Mouse (Mus musculus): ENCODE measurements around the gene Fgfbp3. TPM values are rescaled to one million over a fixed set of nuclear protein-coding genes. Genes with fewer than 3 reads are reported as not detected.
"Not testable (repeated sequence)": the region's sequence is repeated elsewhere in the genome, so short reads cannot be mapped to it uniquely, and the experiment has no call there.

Gene Fgfbp3
- polyA plus RNA-seq, 1 experiment from 2014 or later: 3.5 TPM

DNA sequence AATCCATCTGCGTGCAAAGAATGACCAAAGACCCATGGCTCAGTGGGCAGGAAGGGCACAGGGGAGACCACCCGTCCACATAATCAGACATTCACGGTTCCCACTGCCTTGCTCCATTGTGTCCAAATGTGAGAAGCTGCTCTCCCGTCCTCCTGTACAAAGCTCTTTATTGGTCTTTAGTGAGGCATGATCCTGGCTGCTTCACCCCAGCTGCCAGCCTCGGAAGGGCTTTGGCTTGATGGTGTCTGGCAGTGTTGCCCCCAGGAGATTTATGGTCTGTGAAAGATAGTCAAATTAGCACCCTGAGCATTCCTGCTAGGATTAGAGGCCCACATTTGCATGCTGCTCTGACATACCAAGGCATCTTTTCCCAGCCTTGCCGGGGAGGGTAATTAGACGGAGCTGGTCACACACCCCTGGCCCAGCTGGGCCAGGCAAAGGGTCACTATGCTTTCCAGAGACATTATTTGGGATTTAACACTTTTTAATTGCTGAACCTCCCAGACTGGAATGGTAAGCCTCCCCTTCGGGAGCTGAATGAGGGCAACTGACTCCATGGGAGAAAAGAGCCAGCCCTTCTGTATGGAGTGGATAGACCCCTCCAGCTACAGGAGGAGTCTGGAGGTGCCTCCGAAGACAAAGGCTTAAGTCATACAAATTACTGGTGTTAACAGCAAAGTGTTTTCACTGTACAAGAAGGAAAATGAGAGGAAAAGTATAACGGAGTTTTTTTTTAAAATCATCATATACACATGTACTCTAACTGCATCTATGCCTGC is 22.4 kb downstream of the Fgfbp3 start:
- peaks cover 7% of the 10 kb centered on the region; the same call in 1 of the 2 replicates for H3K36me3 ChIP-seq (ENCODE audit: control insufficient read depth, insufficient read depth, low read length)
- no peak overlapping the region for H3K4me2 ChIP-seq (ENCODE audit: low read depth, low read length)
- no peak overlapping the region for H3K9ac ChIP-seq (ENCODE audit: low read depth, low read length)
- no peaks in the 10 kb centered on the region for H3K27me3 ChIP-seq (replicated peaks; ENCODE audit: control insufficient read depth, insufficient read depth, low read length)
- no peaks in the 10 kb centered on the region for H3K9me3 ChIP-seq (ENCODE audit: control insufficient read depth, low read length)
- no peak overlapping the region for H3K4me3 ChIP-seq (ENCODE audit: low read length)
- ATAC-seq: no peak
- H3K4me1 ChIP-seq (ENCODE audit: control insufficient read depth, insufficient read depth, low read length): no peaks in the 10 kb centered on the region
- 27% methylated on average over 10 of the region's 10 CpGs for WGBS
- no peak overlapping the region for H3K27ac ChIP-seq (ENCODE audit: low read length)

DNA sequence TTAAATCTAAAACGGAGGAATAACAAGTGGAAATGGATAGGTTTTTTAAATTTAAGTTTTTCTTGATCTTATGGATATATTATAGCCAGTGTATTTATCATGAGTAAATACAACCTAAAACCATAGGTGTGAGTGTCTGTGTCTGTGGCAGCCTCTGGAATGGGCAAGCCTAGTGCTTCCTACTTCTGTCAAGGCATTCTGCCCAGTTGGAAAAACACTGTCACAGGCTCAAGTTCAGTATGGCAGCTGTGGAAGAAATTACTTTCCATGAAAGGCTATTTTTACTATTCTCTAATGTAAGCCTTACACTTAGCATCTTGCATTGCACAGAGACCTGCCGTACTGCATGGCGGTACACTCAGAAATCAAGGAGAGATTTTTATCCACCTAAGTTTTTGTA is 27.7 kb downstream of the Fgfbp3 start:
- H3K9me3 ChIP-seq (ENCODE audit: control insufficient read depth, low read length): no peaks in the 10 kb centered on the region
- no peak overlapping the region for H3K9ac ChIP-seq (ENCODE audit: low read depth, low read length)
- no peak overlapping the region for H3K27ac ChIP-seq (ENCODE audit: low read length)
- ATAC-seq: no peak
- H3K36me3 ChIP-seq (ENCODE audit: control insufficient read depth, insufficient read depth, low read length): peaks cover 10% of the 10 kb centered on the region; the same call in 1 of the 2 replicates
- H3K4me2 ChIP-seq (ENCODE audit: low read depth, low read length): no peak overlapping the region
- no peaks in the 10 kb centered on the region for H3K4me1 ChIP-seq (ENCODE audit: control insufficient read depth, insufficient read depth, low read length)
- H3K27me3 ChIP-seq (replicated peaks; ENCODE audit: control insufficient read depth, insufficient read depth, low read length): no peaks in the 10 kb centered on the region
- 96% methylated on average over 3 of the region's 3 CpGs for WGBS
- H3K4me3 ChIP-seq (ENCODE audit: low read length): no peak overlapping the region

DNA sequence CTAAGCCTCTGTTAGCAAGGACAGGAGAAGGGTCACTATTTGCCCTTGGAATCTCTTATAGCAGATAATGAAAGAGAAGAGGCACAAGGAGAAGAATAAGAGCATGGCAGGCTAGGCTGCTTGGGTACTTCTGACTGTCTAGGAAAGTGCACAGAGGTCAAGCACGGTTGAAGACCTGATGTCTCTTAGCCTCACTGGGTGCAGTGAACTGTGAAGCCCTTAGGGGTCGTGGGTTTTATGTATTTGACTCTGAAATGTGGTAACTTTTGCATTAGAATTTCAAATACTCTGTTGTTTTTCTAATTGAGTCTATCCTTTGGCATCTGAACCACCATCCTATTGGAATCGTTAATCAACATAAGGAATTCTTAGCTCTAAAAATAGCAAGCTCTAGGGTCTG is 31.7 kb downstream of the Fgfbp3 start:
- Histone ChIP-seq H3K9me3 (ENCODE audit: control insufficient read depth, low read length) (no peaks in the 10 kb centered on the region), H3K4me2 (ENCODE audit: low read depth, low read length) (no peak overlapping the region), H3K27ac (ENCODE audit: low read length) (no peak overlapping the region), H3K4me3 (ENCODE audit: low read length) (no peak overlapping the region), H3K9ac (ENCODE audit: low read depth, low read length) (no peak overlapping the region), H3K4me1 (ENCODE audit: control insufficient read depth, insufficient read depth, low read length) (no peaks in the 10 kb centered on the region), H3K36me3 (ENCODE audit: control insufficient read depth, insufficient read depth, low read length) (peaks cover 6% of the 10 kb centered on the region), H3K27me3 (replicated peaks; ENCODE audit: control insufficient read depth, insufficient read depth, low read length) (no peaks in the 10 kb centered on the region)
- no peak for ATAC-seq
- WGBS: 76% methylated on average over 3 of the region's 3 CpGs

DNA sequence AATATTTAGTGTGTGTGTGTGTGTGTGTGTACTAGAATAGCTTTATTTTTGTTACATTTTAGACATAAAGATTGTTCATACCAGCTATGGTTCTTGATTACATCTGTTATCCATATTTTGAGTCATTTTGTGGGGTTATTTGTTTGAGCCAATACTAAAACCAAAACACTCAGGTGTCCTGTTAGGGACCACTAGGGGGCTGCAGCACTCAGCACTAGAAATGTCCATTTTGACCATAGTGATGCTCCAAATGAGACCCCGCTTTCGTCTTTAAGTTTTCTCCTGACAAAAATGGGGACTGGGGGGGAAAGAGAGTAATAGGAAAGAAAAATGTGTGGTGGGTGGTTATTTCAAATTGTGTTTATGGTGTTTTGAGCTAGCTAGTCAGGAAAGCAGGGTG is 33.1 kb downstream of the Fgfbp3 start:
- no peaks in the 10 kb centered on the region for H3K27me3 ChIP-seq (replicated peaks; ENCODE audit: control insufficient read depth, insufficient read depth, low read length)
- ATAC-seq: no peak
- H3K4me3 ChIP-seq (ENCODE audit: low read length): no peak overlapping the region
- WGBS: 82% methylated on average over 2 of the region's 2 CpGs
- peaks cover 4% of the 10 kb centered on the region for H3K36me3 ChIP-seq (ENCODE audit: control insufficient read depth, insufficient read depth, low read length)
- H3K4me1 ChIP-seq (ENCODE audit: control insufficient read depth, insufficient read depth, low read length): no peaks in the 10 kb centered on the region
- no peaks in the 10 kb centered on the region for H3K9me3 ChIP-seq (ENCODE audit: control insufficient read depth, low read length)
- H3K27ac ChIP-seq (ENCODE audit: low read length): no peak overlapping the region
- no peak overlapping the region for H3K9ac ChIP-seq (ENCODE audit: low read depth, low read length)
- H3K4me2 ChIP-seq (ENCODE audit: low read depth, low read length): no peak overlapping the region

DNA sequence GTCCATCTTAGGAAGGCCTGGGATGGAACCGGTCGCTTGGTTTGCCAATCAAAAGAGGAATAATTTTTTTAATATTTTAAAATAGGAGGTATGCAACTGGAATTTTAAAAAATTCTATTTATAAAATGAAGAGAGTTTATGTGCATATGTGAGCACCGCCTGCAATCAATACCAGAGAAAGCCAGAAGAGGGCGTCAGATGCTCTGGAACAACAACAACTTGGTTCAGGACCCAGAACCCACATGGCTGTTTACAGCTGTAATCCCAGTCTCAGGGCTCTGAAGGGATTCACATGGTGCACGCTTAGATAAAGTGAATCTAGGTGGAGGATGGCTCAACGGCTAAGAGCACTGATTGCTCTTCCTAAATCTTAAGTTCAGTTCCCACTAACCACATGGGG is 36.3 kb downstream of the Fgfbp3 start:
- no peaks in the 10 kb centered on the region for H3K9me3 ChIP-seq (ENCODE audit: control insufficient read depth, low read length)
- ATAC-seq: no peak
- H3K4me2 ChIP-seq (ENCODE audit: low read depth, low read length): no peak overlapping the region
- no peak overlapping the region for H3K27ac ChIP-seq (ENCODE audit: low read length)
- H3K27me3 ChIP-seq (replicated peaks; ENCODE audit: control insufficient read depth, insufficient read depth, low read length): no peaks in the 10 kb centered on the region
- no peaks in the 10 kb centered on the region for H3K4me1 ChIP-seq (ENCODE audit: control insufficient read depth, insufficient read depth, low read length)
- no peak overlapping the region for H3K9ac ChIP-seq (ENCODE audit: low read depth, low read length)
- H3K4me3 ChIP-seq (ENCODE audit: low read length): no peak overlapping the region
- 83% methylated on average over 6 of the region's 6 CpGs for WGBS
- peaks cover 7% of the 10 kb centered on the region for H3K36me3 ChIP-seq (ENCODE audit: control insufficient read depth, insufficient read depth, low read length)

DNA sequence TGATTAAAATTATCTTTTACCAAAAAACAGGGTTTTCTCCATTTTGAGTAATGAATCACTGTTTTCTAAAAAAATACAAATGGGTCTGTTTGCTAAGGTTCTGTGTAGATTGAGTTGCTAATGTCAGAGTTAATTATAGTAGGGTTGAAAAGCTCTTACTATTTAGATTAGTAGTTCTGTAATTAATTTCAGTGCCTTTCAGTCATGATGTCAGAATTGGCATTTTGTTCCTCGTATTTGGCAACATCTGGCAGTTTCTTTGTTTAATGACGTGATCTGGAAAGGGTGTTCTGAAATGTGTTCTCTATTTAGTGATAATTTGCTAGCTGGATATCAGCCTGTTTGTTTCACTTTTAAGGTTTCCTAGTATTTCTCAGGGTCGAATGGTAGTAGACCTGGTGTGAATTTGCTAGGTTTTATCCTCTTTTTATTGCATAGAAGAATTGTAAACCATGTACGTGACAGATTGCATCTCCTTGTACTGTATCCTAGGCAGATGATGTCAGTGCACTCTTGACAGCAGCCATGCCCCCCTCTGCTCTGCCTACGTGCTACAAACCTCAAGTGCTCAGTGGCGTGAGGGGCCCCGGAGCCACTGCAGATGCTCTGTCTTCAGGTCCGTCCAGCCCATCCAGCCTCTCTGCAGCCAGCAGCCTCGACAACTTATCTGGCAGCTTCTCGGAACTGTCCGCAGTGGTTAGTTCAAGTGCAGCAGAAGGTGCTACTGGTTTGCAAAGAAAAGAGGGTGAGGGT is 40.5 kb downstream of the Fgfbp3 start:
- no peak overlapping the region for H3K4me2 ChIP-seq (ENCODE audit: low read depth, low read length)
- H3K4me1 ChIP-seq (ENCODE audit: control insufficient read depth, insufficient read depth, low read length): no peaks in the 10 kb centered on the region
- ATAC-seq: no peak
- WGBS: 84% methylated on average over 11 of the region's 11 CpGs
- H3K4me3 ChIP-seq (ENCODE audit: low read length): no peak overlapping the region
- H3K9me3 ChIP-seq (ENCODE audit: control insufficient read depth, low read length): no peaks in the 10 kb centered on the region
- no peak overlapping the region for H3K27ac ChIP-seq (ENCODE audit: low read length)
- no peak overlapping the region for H3K9ac ChIP-seq (ENCODE audit: low read depth, low read length)
- H3K36me3 ChIP-seq (ENCODE audit: control insufficient read depth, insufficient read depth, low read length): peaks cover 10% of the 10 kb centered on the region
- no peaks in the 10 kb centered on the region for H3K27me3 ChIP-seq (replicated peaks; ENCODE audit: control insufficient read depth, insufficient read depth, low read length)

DNA sequence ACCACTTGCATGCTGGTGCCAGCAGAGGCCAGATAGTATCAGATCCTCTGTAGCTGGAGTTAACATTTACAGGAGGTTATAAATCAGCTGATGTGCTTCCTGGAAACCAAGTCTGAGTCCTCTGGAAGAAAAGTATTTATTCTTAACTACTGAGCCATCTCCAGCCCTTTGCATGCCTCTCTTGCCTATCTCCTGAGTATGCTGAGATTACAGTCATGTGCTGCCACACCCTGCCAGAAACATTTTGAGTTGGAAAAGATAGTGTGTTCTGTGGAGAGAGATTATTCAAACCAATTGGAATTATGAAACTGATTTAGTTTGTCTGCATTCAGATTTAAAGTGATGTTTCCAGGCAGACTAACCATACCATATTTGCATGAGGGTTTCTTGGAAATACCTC is 42.1 kb downstream of the Fgfbp3 start:
- no peak for ATAC-seq
- no peaks in the 10 kb centered on the region for H3K9me3 ChIP-seq (ENCODE audit: control insufficient read depth, low read length)
- H3K36me3 ChIP-seq (ENCODE audit: control insufficient read depth, insufficient read depth, low read length): peaks cover 16% of the 10 kb centered on the region
- no peak overlapping the region for H3K27ac ChIP-seq (ENCODE audit: low read length)
- no peak overlapping the region for H3K4me3 ChIP-seq (ENCODE audit: low read length)
- no peaks in the 10 kb centered on the region for H3K27me3 ChIP-seq (replicated peaks; ENCODE audit: control insufficient read depth, insufficient read depth, low read length)
- H3K9ac ChIP-seq (ENCODE audit: low read depth, low read length): no peak overlapping the region
- no peak overlapping the region for H3K4me2 ChIP-seq (ENCODE audit: low read depth, low read length)
- H3K4me1 ChIP-seq (ENCODE audit: control insufficient read depth, insufficient read depth, low read length): no peaks in the 10 kb centered on the region

DNA sequence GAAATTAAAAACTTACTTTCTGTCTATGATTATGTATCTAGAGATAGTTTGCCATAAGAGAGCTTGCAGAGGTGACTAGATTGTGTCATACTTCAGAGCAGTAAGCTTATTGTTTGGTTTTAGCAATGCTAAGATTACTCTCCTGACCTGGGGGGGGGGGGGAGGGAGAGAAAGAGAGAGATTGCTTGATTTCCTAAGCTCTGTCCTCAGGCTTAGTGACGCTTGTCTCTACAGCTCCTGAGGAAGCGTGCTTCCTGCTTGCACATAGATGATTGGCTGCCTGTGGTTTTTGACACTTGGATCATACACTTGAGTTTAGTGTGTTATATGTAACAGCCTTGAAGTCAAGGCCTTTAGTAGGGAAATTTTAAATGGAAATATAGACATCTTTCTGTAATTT is 44.8 kb downstream of the Fgfbp3 start:
- H3K27me3 ChIP-seq (replicated peaks; ENCODE audit: control insufficient read depth, insufficient read depth, low read length): no peaks in the 10 kb centered on the region
- H3K36me3 ChIP-seq (ENCODE audit: control insufficient read depth, insufficient read depth, low read length): peaks cover 14% of the 10 kb centered on the region
- H3K9ac ChIP-seq (ENCODE audit: low read depth, low read length): no peak overlapping the region
- H3K9me3 ChIP-seq (ENCODE audit: control insufficient read depth, low read length): no peaks in the 10 kb centered on the region
- no peak overlapping the region for H3K4me2 ChIP-seq (ENCODE audit: low read depth, low read length)
- H3K4me1 ChIP-seq (ENCODE audit: control insufficient read depth, insufficient read depth, low read length): no peaks in the 10 kb centered on the region
- H3K27ac ChIP-seq (ENCODE audit: low read length): no peak overlapping the region
- 73% methylated on average over 2 of the region's 2 CpGs for WGBS
- ATAC-seq: no peak
- H3K4me3 ChIP-seq (ENCODE audit: low read length): no peak overlapping the region

DNA sequence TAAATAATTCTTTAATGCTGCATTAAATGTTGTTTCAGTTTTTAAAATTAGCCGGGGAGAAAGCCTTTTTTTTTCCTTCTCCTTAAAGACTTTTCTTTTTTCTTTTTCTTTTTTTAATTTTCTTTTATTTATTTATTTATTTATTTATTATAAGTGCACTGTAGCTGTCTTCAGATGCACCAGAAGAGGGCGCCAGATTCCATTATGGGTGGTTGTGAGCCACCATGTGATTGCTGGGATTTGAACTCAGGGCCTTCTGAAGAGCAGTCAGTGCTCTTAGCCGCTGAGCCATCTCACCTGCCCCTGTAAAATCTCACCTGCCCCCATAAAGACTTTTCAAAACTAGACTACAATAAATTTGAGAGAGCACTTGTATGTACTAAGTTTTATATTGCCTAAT is 50.7 kb downstream of the Fgfbp3 start:
- not testable (repeated sequence) for H3K4me1 ChIP-seq (ENCODE audit: control insufficient read depth, insufficient read depth, low read length); H3K9ac ChIP-seq (ENCODE audit: low read depth, low read length); H3K4me3 ChIP-seq (ENCODE audit: low read length); H3K27ac ChIP-seq (ENCODE audit: low read length); H3K4me2 ChIP-seq (ENCODE audit: low read depth, low read length); H3K9me3 ChIP-seq (ENCODE audit: control insufficient read depth, low read length); ATAC-seq; H3K27me3 ChIP-seq (replicated peaks; ENCODE audit: control insufficient read depth, insufficient read depth, low read length)
- WGBS: 79% methylated on average over 3 of the region's 3 CpGs
- H3K36me3 ChIP-seq (ENCODE audit: control insufficient read depth, insufficient read depth, low read length): peaks cover 14% of the 10 kb centered on the region
